Mouse (Mus musculus): ENCODE measurements around the gene Egfl7. TPM values are rescaled to one million over a fixed set of nuclear protein-coding genes. Genes with fewer than 3 reads are reported as not detected.

Gene Egfl7
- polyA plus RNA-seq, 1 experiment: 37.7 TPM

GRCm38 (mm10) chr2:26589284-26589683 lies 9.5 kb downstream of the Egfl7 start:
- H3K4me3 ChIP-seq (ENCODE audit: low read depth, low read length): no peak overlapping the region
- H3K27ac ChIP-seq (ENCODE audit: insufficient read depth, low read length): no peak overlapping the region
- peaks cover 3% of the 10 kb centered on the region; the same call in 1 of the 2 replicates for H3K36me3 ChIP-seq (ENCODE audit: control insufficient read depth, insufficient read depth, low read length, poor library complexity, severe bottlenecking)
- H3K27me3 ChIP-seq (ENCODE audit: control insufficient read depth, insufficient read depth, low read length, poor library complexity, severe bottlenecking): no peaks in the 10 kb centered on the region
- peaks cover 4% of the 10 kb centered on the region for H3K4me1 ChIP-seq (ENCODE audit: control insufficient read depth, insufficient read depth, low read length)
- TF ChIP-seq EP300 (IDR thresholded peaks at IDR 0.05; ENCODE audit: insufficient read depth, low read depth, low read length) (no peak), POLR2A (IDR thresholded peaks at IDR 0.05; ENCODE audit: insufficient read depth, low read length) (no peak), CTCF (IDR thresholded peaks at IDR 0.05; ENCODE audit: low read depth, low read length) (no peak)
- no peak overlapping the region for H3K9ac ChIP-seq (ENCODE audit: low read depth, poor library complexity, severe bottlenecking)
- no peaks in the 10 kb centered on the region for H3K9me3 ChIP-seq (replicated peaks; ENCODE audit: control insufficient read depth, insufficient read depth, low read length, poor library complexity, severe bottlenecking)

GRCm38 (mm10) chr2:26590282-26590681 lies 10.5 kb downstream of the Egfl7 start:
- Histone ChIP-seq H3K9me3 (replicated peaks; ENCODE audit: control insufficient read depth, insufficient read depth, low read length, poor library complexity, severe bottlenecking) (no peaks in the 10 kb centered on the region), H3K9ac (ENCODE audit: low read depth, poor library complexity, severe bottlenecking) (no peak overlapping the region), H3K36me3 (ENCODE audit: control insufficient read depth, insufficient read depth, low read length, poor library complexity, severe bottlenecking) (peaks cover 5% of the 10 kb centered on the region; the same call in 1 of the 2 replicates), H3K4me1 (ENCODE audit: control insufficient read depth, insufficient read depth, low read length) (peaks cover 7% of the 10 kb centered on the region), H3K27ac (ENCODE audit: insufficient read depth, low read length) (no peak overlapping the region), H3K27me3 (ENCODE audit: control insufficient read depth, insufficient read depth, low read length, poor library complexity, severe bottlenecking) (no peaks in the 10 kb centered on the region), H3K4me3 (ENCODE audit: low read depth, low read length) (no peak overlapping the region)
- TF ChIP-seq CTCF (IDR thresholded peaks at IDR 0.05; ENCODE audit: low read depth, low read length): no peak
- no peak for TF ChIP-seq EP300 (IDR thresholded peaks at IDR 0.05; ENCODE audit: insufficient read depth, low read depth, low read length)
- no peak for TF ChIP-seq POLR2A (IDR thresholded peaks at IDR 0.05; ENCODE audit: insufficient read depth, low read length)

GRCm38 (mm10) chr2:26590962-26591361 lies 11.1 kb downstream of the Egfl7 start:
- H3K4me1 ChIP-seq (ENCODE audit: control insufficient read depth, insufficient read depth, low read length): peaks cover 9% of the 10 kb centered on the region
- no peaks in the 10 kb centered on the region for H3K9me3 ChIP-seq (replicated peaks; ENCODE audit: control insufficient read depth, insufficient read depth, low read length, poor library complexity, severe bottlenecking)
- peaks cover 5% of the 10 kb centered on the region; the same call in 1 of the 2 replicates for H3K36me3 ChIP-seq (ENCODE audit: control insufficient read depth, insufficient read depth, low read length, poor library complexity, severe bottlenecking)
- no peak overlapping the region for H3K4me3 ChIP-seq (ENCODE audit: low read depth, low read length)
- no peak overlapping the region for H3K9ac ChIP-seq (ENCODE audit: low read depth, poor library complexity, severe bottlenecking)
- no peak for TF ChIP-seq CTCF (IDR thresholded peaks at IDR 0.05; ENCODE audit: low read depth, low read length)
- no peak for TF ChIP-seq POLR2A (IDR thresholded peaks at IDR 0.05; ENCODE audit: insufficient read depth, low read length)
- H3K27me3 ChIP-seq (ENCODE audit: control insufficient read depth, insufficient read depth, low read length, poor library complexity, severe bottlenecking): no peaks in the 10 kb centered on the region
- no peak overlapping the region for H3K27ac ChIP-seq (ENCODE audit: insufficient read depth, low read length)

- Histone ChIP-seq H3K4me3 (ENCODE audit: low read depth, low read length) (no peak overlapping the region), H3K36me3 (ENCODE audit: control insufficient read depth, insufficient read depth, low read length, poor library complexity, severe bottlenecking) (peaks cover 5% of the 10 kb centered on the region; the same call in 1 of the 2 replicates), H3K9me3 (replicated peaks; ENCODE audit: control insufficient read depth, insufficient read depth, low read length, poor library complexity, severe bottlenecking) (no peaks in the 10 kb centered on the region), H3K27me3 (ENCODE audit: control insufficient read depth, insufficient read depth, low read length, poor library complexity, severe bottlenecking) (no peaks in the 10 kb centered on the region), H3K27ac (ENCODE audit: insufficient read depth, low read length) (no peak overlapping the region), H3K9ac (ENCODE audit: low read depth, poor library complexity, severe bottlenecking) (no peak overlapping the region), H3K4me1 (ENCODE audit: control insufficient read depth, insufficient read depth, low read length) (peaks cover 9% of the 10 kb centered on the region)
- no peak for TF ChIP-seq POLR2A (IDR thresholded peaks at IDR 0.05; ENCODE audit: insufficient read depth, low read length)
- TF ChIP-seq EP300 (IDR thresholded peaks at IDR 0.05; ENCODE audit: insufficient read depth, low read depth, low read length): no peak
- TF ChIP-seq CTCF (IDR thresholded peaks at IDR 0.05; ENCODE audit: low read depth, low read length): no peak
Observed at GRCm38 (mm10) chr2:26591416-26591815, 11.6 kb downstream of the Egfl7 start.

- Histone ChIP-seq H3K4me3 (ENCODE audit: low read depth, low read length) (no peak overlapping the region), H3K4me1 (ENCODE audit: control insufficient read depth, insufficient read depth, low read length) (peaks cover 8% of the 10 kb centered on the region), H3K9ac (ENCODE audit: low read depth, poor library complexity, severe bottlenecking) (no peak overlapping the region), H3K9me3 (replicated peaks; ENCODE audit: control insufficient read depth, insufficient read depth, low read length, poor library complexity, severe bottlenecking) (no peaks in the 10 kb centered on the region), H3K27me3 (ENCODE audit: control insufficient read depth, insufficient read depth, low read length, poor library complexity, severe bottlenecking) (no peaks in the 10 kb centered on the region), H3K27ac (ENCODE audit: insufficient read depth, low read length) (no peak overlapping the region), H3K36me3 (ENCODE audit: control insufficient read depth, insufficient read depth, low read length, poor library complexity, severe bottlenecking) (peaks cover 5% of the 10 kb centered on the region; the same call in 1 of the 2 replicates)
- TF ChIP-seq CTCF (IDR thresholded peaks at IDR 0.05; ENCODE audit: low read depth, low read length) (no peak), POLR2A (IDR thresholded peaks at IDR 0.05; ENCODE audit: insufficient read depth, low read length) (no peak), EP300 (IDR thresholded peaks at IDR 0.05; ENCODE audit: insufficient read depth, low read depth, low read length) (no peak)
Observed at GRCm38 (mm10) chr2:26593211-26594021, 13.6 kb downstream of the Egfl7 start.

GRCm38 (mm10) chr2:26594022-26594346 lies 14.2 kb downstream of the Egfl7 start:
- no peaks in the 10 kb centered on the region for H3K27me3 ChIP-seq (ENCODE audit: control insufficient read depth, insufficient read depth, low read length, poor library complexity, severe bottlenecking)
- H3K27ac ChIP-seq (ENCODE audit: insufficient read depth, low read length): no peak overlapping the region
- TF ChIP-seq CTCF (IDR thresholded peaks at IDR 0.05; ENCODE audit: low read depth, low read length): peak; percentile 57
- no peak for TF ChIP-seq EP300 (IDR thresholded peaks at IDR 0.05; ENCODE audit: insufficient read depth, low read depth, low read length)
- no peak overlapping the region for H3K4me3 ChIP-seq (ENCODE audit: low read depth, low read length)
- H3K4me1 ChIP-seq (ENCODE audit: control insufficient read depth, insufficient read depth, low read length): peaks cover 6% of the 10 kb centered on the region
- H3K36me3 ChIP-seq (ENCODE audit: control insufficient read depth, insufficient read depth, low read length, poor library complexity, severe bottlenecking): peaks cover 5% of the 10 kb centered on the region; the same call in 1 of the 2 replicates
- no peak overlapping the region for H3K9ac ChIP-seq (ENCODE audit: low read depth, poor library complexity, severe bottlenecking)
- no peaks in the 10 kb centered on the region for H3K9me3 ChIP-seq (replicated peaks; ENCODE audit: control insufficient read depth, insufficient read depth, low read length, poor library complexity, severe bottlenecking)

All from ES-Bruce4 (cell line).